Mouse (Mus musculus) CH12.LX (cell line): Measurements from ENCODE around the gene Gbx1. TPM values are rescaled to one million over a fixed set of nuclear protein-coding genes. Genes with fewer than 3 reads are reported as not detected.

Experiments
- DNase-seq: peaks from one replicate; pipeline ENCODE4 v3.0.0-alpha.2; 2013; ENCODE audit errors: extremely low read depth
- H3K27ac ChIP-seq: 2 replicates; pipeline ENCODE4 v1.5.1; 2012; ENCODE audit warnings: low read depth, mild to moderate bottlenecking, control low read depth, moderate library complexity; ENCODE audit not compliant: insufficient read depth
- H3K27me3 ChIP-seq: replicated peaks from 2 replicates; pipeline ENCODE3; 2012; ENCODE audit warnings: inconsistent platforms
- H3K36me3 ChIP-seq, 2 experiments: replicated peaks in 1 of 2; 2 replicates each; pipeline versions ENCODE3 to v1.6.1; 2012; ENCODE audit warnings: inconsistent platforms in 1 of 2, low read length in 1 of 2, mild to moderate bottlenecking in 1 of 2, mixed read lengths in 1 of 2, moderate library complexity in 1 of 2; ENCODE audit not compliant: control insufficient read depth in 1 of 2, insufficient read depth in 1 of 2
- H3K4me1 ChIP-seq, 2 experiments: 2 replicates each; pipeline ENCODE4 v1.6.1; 2012; ENCODE audit warnings: inconsistent platforms in 1 of 2, moderate library complexity in 1 of 2; ENCODE audit not compliant: insufficient read depth in 2 of 2, control insufficient read depth in 1 of 2
- H3K4me2 ChIP-seq: 2 replicates; pipeline ENCODE4 v1.6.1; 2012; ENCODE audit warnings: low read depth, mild to moderate bottlenecking, control low read depth; ENCODE audit not compliant: poor library complexity, insufficient read depth, severe bottlenecking
- H3K4me3 ChIP-seq, 3 experiments: fragments of 150-350 bp in 1 of 3; sonication (generic) in 1 of 3; replicated peaks in 1 of 3; 2 replicates each; pipeline versions ENCODE3 to v1.5.1; 2011 to 2012; ENCODE audit warnings: low read depth in 2 of 3, low read length in 2 of 3, mild to moderate bottlenecking in 2 of 3, moderate library complexity in 2 of 3, control low read depth in 1 of 3, improper control_type of control experiment in 1 of 3, inconsistent platforms in 1 of 3, mixed read lengths in 1 of 3; ENCODE audit not compliant: poor library complexity in 1 of 3
- H3K79me2 ChIP-seq: replicated peaks from 2 replicates; pipeline ENCODE4 v1.6.1; 2012; ENCODE audit warnings: mild to moderate bottlenecking, moderate library complexity; ENCODE audit not compliant: control insufficient read depth, poor library complexity, insufficient read depth, severe bottlenecking; ENCODE audit errors: extremely low read depth
- H3K9ac ChIP-seq: 2 replicates; pipeline ENCODE4 v1.6.1; 2012; ENCODE audit warnings: low read depth, mild to moderate bottlenecking, control low read depth, moderate library complexity; ENCODE audit not compliant: insufficient read depth
- H3K9me3 ChIP-seq: replicated peaks from 2 replicates; pipeline ENCODE3; 2012; ENCODE audit warnings: low read length, inconsistent platforms, mixed read lengths
- BHLHE40 ChIP-seq: IDR thresholded peaks from 2 replicates; pipeline ENCODE4 v1.6.1; 2011; ENCODE audit warnings: mild to moderate bottlenecking, low read depth, low read length, improper control_type of control experiment
- CTCF ChIP-seq, 2 experiments: IDR thresholded peaks in 1 of 2; conservative IDR thresholded peaks in 1 of 2; 2 replicates each; pipeline ENCODE4 v1.5.1; 2011 to 2012; ENCODE audit warnings: low read depth in 2 of 2, low read length in 2 of 2, improper control_type of control experiment in 1 of 2, inconsistent platforms in 1 of 2, mild to moderate bottlenecking in 1 of 2, moderate library complexity in 1 of 2
- E2F4 ChIP-seq: IDR thresholded peaks from 2 replicates; pipeline ENCODE4 v1.6.1; 2011; ENCODE audit warnings: low read depth, low read length, improper control_type of control experiment; ENCODE audit not compliant: insufficient replicate concordance
- HCFC1 ChIP-seq: IDR thresholded peaks from 2 replicates; pipeline ENCODE4 v1.6.1; 2012; ENCODE audit warnings: low read depth, mild to moderate bottlenecking, inconsistent platforms, low read length, improper control_type of control experiment
- IRF4 ChIP-seq: IDR thresholded peaks from 2 replicates; pipeline ENCODE4 v1.6.1; 2014; ENCODE audit warnings: low read depth, mild to moderate bottlenecking, inconsistent platforms, low read length, improper control_type of control experiment
- JUN ChIP-seq: IDR thresholded peaks from 2 replicates; pipeline ENCODE4 v1.6.1; 2011; ENCODE audit warnings: low read depth, mild to moderate bottlenecking, low read length, improper control_type of control experiment, moderate library complexity; ENCODE audit not compliant: insufficient read depth
- JUND ChIP-seq: conservative IDR thresholded peaks from 2 replicates; pipeline ENCODE4 v1.6.1; 2011; ENCODE audit warnings: low read depth, low read length, improper control_type of control experiment
- MAFK ChIP-seq: IDR thresholded peaks from 2 replicates; pipeline ENCODE4 v1.6.1; 2011; ENCODE audit warnings: low read length, improper control_type of control experiment; ENCODE audit not compliant: insufficient replicate concordance
- MAX ChIP-seq: IDR thresholded peaks from 2 replicates; pipeline ENCODE4 v1.6.1; 2011; ENCODE audit warnings: low read length, improper control_type of control experiment
- MAZ ChIP-seq: IDR thresholded peaks from 2 replicates; pipeline ENCODE4 v1.6.1; 2012; ENCODE audit warnings: low read depth, mild to moderate bottlenecking, inconsistent platforms, low read length, improper control_type of control experiment, moderate library complexity
- MXI1 ChIP-seq: IDR thresholded peaks from 2 replicates; pipeline ENCODE4 v1.6.1; 2011; ENCODE audit warnings: mild to moderate bottlenecking, low read depth, low read length, improper control_type of control experiment
- MYC ChIP-seq: IDR thresholded peaks from 2 replicates; pipeline ENCODE4 v1.6.1; 2011; ENCODE audit warnings: low read depth, mild to moderate bottlenecking, improper control_type of control experiment, low read length
- NELFE ChIP-seq: IDR thresholded peaks from 2 replicates; pipeline ENCODE4 v1.6.1; 2011; ENCODE audit warnings: low read depth, low read length, improper control_type of control experiment
- NRF1 ChIP-seq: IDR thresholded peaks from 2 replicates; pipeline ENCODE4 v1.6.1; 2014; ENCODE audit warnings: low read depth, mild to moderate bottlenecking, inconsistent platforms, low read length, improper control_type of control experiment, moderate library complexity
- PAX5 ChIP-seq: IDR thresholded peaks from 2 replicates; pipeline ENCODE4 v1.6.1; 2012; ENCODE audit warnings: low read length, inconsistent platforms, mixed read lengths
- POLR2A ChIP-seq: IDR thresholded peaks from 2 replicates; pipeline ENCODE4 v1.6.1; 2011; ENCODE audit warnings: low read depth, mild to moderate bottlenecking, improper control_type of control experiment, low read length
- RCOR1 ChIP-seq: conservative IDR thresholded peaks from 2 replicates; pipeline ENCODE4 v1.6.1; 2012; ENCODE audit warnings: low read depth, mild to moderate bottlenecking, inconsistent platforms, low read length, improper control_type of control experiment
- SIN3A ChIP-seq: IDR thresholded peaks from 2 replicates; pipeline ENCODE4 v1.6.1; 2012; ENCODE audit warnings: low read length, improper control_type of control experiment, inconsistent platforms
- TBP ChIP-seq: conservative IDR thresholded peaks from 2 replicates; pipeline ENCODE4 v1.6.1; 2011; ENCODE audit warnings: low read depth, low read length, improper control_type of control experiment
- TCF12 ChIP-seq: IDR thresholded peaks from 2 replicates; pipeline ENCODE4 v1.6.1; 2014; ENCODE audit warnings: low read depth, mild to moderate bottlenecking, inconsistent platforms, low read length, improper control_type of control experiment
- USF1 ChIP-seq: IDR thresholded peaks from 2 replicates; pipeline ENCODE4 v1.6.1; 2014; ENCODE audit warnings: low read depth, mild to moderate bottlenecking, inconsistent platforms, low read length, improper control_type of control experiment
- USF2 ChIP-seq: conservative IDR thresholded peaks from 2 replicates; pipeline ENCODE4 v1.6.1; 2011; ENCODE audit warnings: low read depth, low read length, improper control_type of control experiment
- ZKSCAN1 ChIP-seq: IDR thresholded peaks from 2 replicates; pipeline ENCODE4 v1.6.1; 2012; ENCODE audit warnings: low read depth, inconsistent platforms, low read length, improper control_type of control experiment, borderline replicate concordance
- ZNF384 ChIP-seq: IDR thresholded peaks from 2 replicates; pipeline ENCODE4 v1.6.1; 2012; ENCODE audit warnings: low read depth, low read length, improper control_type of control experiment, inconsistent platforms
- dilution Hi-C: fragments of 300-500 bp; cut with MboI; formaldehyde crosslinking; loops from 2 replicates; pipeline ENCODE4 v1.14.3; 2020; ENCODE audit warnings: low sequenced_read_pairs; ENCODE audit not compliant: extremely low pct_unique_long_range_greater_than_20kb, extremely low pct_ligation_motif_present
- in situ Hi-C: fragments of 300-500 bp; cut with MboI; formaldehyde crosslinking; loops from 3 replicates; pipeline ENCODE4 v1.14.3; 2019; ENCODE audit warnings: low sequenced_read_pairs, low pct_ligation_motif_present, low pct_unique_long_range_greater_than_20kb, mixed read lengths
- polyA plus RNA-seq: library from polyadenylated mRNA; unstranded; fragments of >175 nt; gene quantifications from 2 replicates; pipeline ENCODE4 v1.2.1, GENCODE M21; 2012; ENCODE audit warnings: low read depth; ENCODE audit not compliant: insufficient read length
- total RNA-seq, 2 experiments: library from RNA; depleted of rRNA; stranded (reverse); fragments of 300-350 nt in 1 of 2; fragments of >200 nt in 1 of 2; gene quantifications; 2 replicates each; pipeline ENCODE4 v1.2.3; 2012 to 2014

The Gbx1 gene
- total and polyA plus RNA-seq, 3 experiments = 0.08 to 0.13 TPM; not detected in 1

DNA sequence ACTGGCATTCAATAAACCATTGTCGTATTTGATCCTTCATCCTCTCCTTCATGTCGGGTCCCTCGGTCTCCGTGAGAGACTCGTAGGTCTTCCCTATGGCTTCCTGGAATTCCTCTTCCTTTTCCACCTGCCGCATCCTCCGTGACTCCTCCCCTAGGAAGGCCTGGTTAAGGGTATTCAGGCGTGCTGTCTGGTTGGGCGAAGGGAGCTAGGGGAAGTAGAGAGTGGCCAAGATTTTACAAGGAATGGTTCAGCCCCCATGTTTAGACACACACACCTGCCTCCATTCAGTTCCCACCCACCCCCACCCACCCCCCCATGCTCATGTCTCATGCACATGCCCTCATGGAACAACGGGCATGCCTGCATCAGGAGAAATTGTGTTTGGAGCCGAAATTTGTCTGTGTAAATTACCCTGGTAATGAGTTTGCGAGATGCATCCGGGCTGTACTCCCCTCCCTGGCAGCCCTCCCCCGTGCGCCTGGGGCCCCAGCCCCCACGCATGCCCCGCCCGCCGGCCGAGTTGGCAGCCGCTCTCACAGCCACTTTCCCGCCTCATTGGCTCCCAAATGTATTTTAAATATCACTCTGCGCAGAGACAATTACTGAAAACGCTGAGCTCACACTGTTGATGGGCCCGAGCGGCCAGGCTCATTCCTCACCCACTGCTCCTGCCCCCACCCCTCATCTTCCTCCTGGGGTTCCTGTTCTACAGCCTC lies 23.8 kb upstream of the Gbx1 start:
- Histone ChIP-seq H3K79me2 (no peaks in the 10 kb centered on the region), H3K27me3 (peaks cover 69% of the 10 kb centered on the region), H3K9me3 (peaks cover under 1% of the 10 kb centered on the region), H3K9ac (no peak overlapping the region), H3K27ac (no peak overlapping the region), H3K4me2 (peak overlapping the region; percentile 19), H3K4me1 (peaks cover 3 to 5% of the 10 kb centered on the region in 2 experiments; a peak in 2 of 4 replicates), H3K4me3 (no peak overlapping the region), H3K36me3 (no peaks in the 10 kb centered on the region)
- TF ChIP-seq NRF1 = 0 out of 2 replicates have a peak, but pooled peaks have one; percentile 21
- TF ChIP-seq POLR2A = no peak
- TF ChIP-seq RCOR1 = no peak
- in situ Hi-C loops = no loop called here
- DNase-seq = no peak
- dilution Hi-C loops = no loop called here

- Histone ChIP-seq H3K27ac (no peak overlapping the region), H3K9me3 (no peaks in the 10 kb centered on the region), H3K4me3 (no peak overlapping the region), H3K27me3 (peaks cover 52% of the 10 kb centered on the region), H3K36me3 (no peaks in the 10 kb centered on the region), H3K4me2 (no peak overlapping the region), H3K79me2 (no peaks in the 10 kb centered on the region), H3K4me1 (peaks cover 2 to 6% of the 10 kb centered on the region in 2 experiments), H3K9ac (no peak overlapping the region)
- in situ Hi-C loops (no loop called here), dilution Hi-C loops (no loop called here)
- peak; percentile 48 for DNase-seq
- TF ChIP-seq MAFK (no peak), TCF12 (0 out of 2 replicates have a peak, but pooled peaks have one; percentile 19), MAZ (no peak), USF1 (no peak), BHLHE40 (no peak), USF2 (no peak), MAX (no peak), SIN3A (no peak), PAX5 (no peak), JUND (no peak), HCFC1 (peak; percentile 66), E2F4 (no peak), CTCF (conservative IDR thresholded peaks at IDR 0.05 in 1 of 2, IDR thresholded peaks at IDR 0.05 in 1 of 2; ENCODE audit: low read depth in 2 of 2, low read length in 2 of 2) (no peak), RCOR1 (no peak), MXI1 (no peak), MYC (no peak), ZNF384 (no peak), ZKSCAN1 (no peak), TBP (0 out of 2 replicates have a peak, but pooled peaks have one; percentile 27), JUN (no peak), NELFE (no peak), IRF4 (no peak)
Measured at GRCm38 (mm10) chr5:24542643-24543042, 15.6 kb upstream of the Gbx1 start.
